Mouse (Mus musculus): Measurements from ENCODE around the gene Agap1. TPM values are rescaled to one million over a fixed set of nuclear protein-coding genes. Genes with fewer than 3 reads are reported as not detected.

Gene Agap1
- polyA plus RNA-seq, 1 experiment from 2014 or later = 10.7 TPM

GRCm38 (mm10) chr1:89595421-89595820 is 140.8 kb downstream of the Agap1 start:
- Histone ChIP-seq H3K9ac (no peak overlapping the region), H3K27me3 (no peaks in the 10 kb centered on the region), H3K9me3 (no peaks in the 10 kb centered on the region), H3K4me2 (no peak overlapping the region), H3K4me3 (no peak overlapping the region), H3K27ac (no peak overlapping the region), H3K4me1 (peaks cover 14% of the 10 kb centered on the region), H3K36me3 (0 out of 2 replicates have a peak, but pooled peaks cover 4% of the 10 kb centered on the region)
- no peak for ATAC-seq (ENCODE audit: insufficient number of reproducible peaks, low FRiP score, low TSS enrichment, low read depth)
- WGBS = 78% methylated on average over 7 of the region's 7 CpGs

- no peaks in the 10 kb centered on the region for H3K27me3 ChIP-seq
- peaks cover 22% of the 10 kb centered on the region for H3K4me1 ChIP-seq
- 0 out of 2 replicates have a peak, but pooled peaks cover 4% of the 10 kb centered on the region for H3K36me3 ChIP-seq
- no peak for ATAC-seq (ENCODE audit: insufficient number of reproducible peaks, low FRiP score, low TSS enrichment, low read depth)
- no peaks in the 10 kb centered on the region for H3K9me3 ChIP-seq
- WGBS = 93% methylated on average over 2 of the region's 2 CpGs
- no peak overlapping the region for H3K4me2 ChIP-seq
- no peak overlapping the region for H3K9ac ChIP-seq
- no peak overlapping the region for H3K4me3 ChIP-seq
- no peak overlapping the region for H3K27ac ChIP-seq
Observed at GRCm38 (mm10) chr1:89596223-89596622, 141.6 kb downstream of the Agap1 start.

GRCm38 (mm10) chr1:89598906-89599305 is 144.3 kb downstream of the Agap1 start:
- Histone ChIP-seq H3K4me1 (peaks cover 28% of the 10 kb centered on the region), H3K27ac (no peak overlapping the region), H3K9me3 (no peaks in the 10 kb centered on the region), H3K9ac (no peak overlapping the region), H3K27me3 (no peaks in the 10 kb centered on the region), H3K4me2 (no peak overlapping the region), H3K4me3 (no peak overlapping the region), H3K36me3 (no peaks in the 10 kb centered on the region)
- ATAC-seq (ENCODE audit: insufficient number of reproducible peaks, low FRiP score, low TSS enrichment, low read depth) = no peak
- WGBS = 88% methylated on average over 5 of the region's 5 CpGs

- Histone ChIP-seq H3K4me1 (peaks cover 28% of the 10 kb centered on the region), H3K9ac (no peak overlapping the region)
- no peak for ATAC-seq (ENCODE audit: insufficient number of reproducible peaks, low FRiP score, low TSS enrichment, low read depth)
Observed at GRCm38 (mm10) chr1:89599983-89600741, 145.6 kb downstream of the Agap1 start.

GRCm38 (mm10) chr1:89601349-89601748 is 146.7 kb downstream of the Agap1 start:
- Histone ChIP-seq H3K27me3 (no peaks in the 10 kb centered on the region), H3K4me3 (no peak overlapping the region), H3K4me2 (no peak overlapping the region), H3K9me3 (no peaks in the 10 kb centered on the region), H3K9ac (no peak overlapping the region), H3K4me1 (peaks cover 27% of the 10 kb centered on the region), H3K36me3 (no peaks in the 10 kb centered on the region), H3K27ac (no peak overlapping the region)
- WGBS = 82% methylated on average over 7 of the region's 7 CpGs
- no peak for ATAC-seq (ENCODE audit: insufficient number of reproducible peaks, low FRiP score, low TSS enrichment, low read depth)

More at GRCm38 (mm10) chr1:89599983-89600741, 145.6 kb downstream of the Agap1 start:
- Histone ChIP-seq H3K27me3 (no peaks in the 10 kb centered on the region), H3K9me3 (no peaks in the 10 kb centered on the region), H3K27ac (no peak overlapping the region), H3K36me3 (no peaks in the 10 kb centered on the region), H3K4me3 (no peak overlapping the region), H3K4me2 (no peak overlapping the region)
- WGBS = 81% methylated on average over 11 of the region's 11 CpGs

- peaks cover 27% of the 10 kb centered on the region for H3K4me1 ChIP-seq
- no peak for ATAC-seq (ENCODE audit: insufficient number of reproducible peaks, low FRiP score, low TSS enrichment, low read depth)
- no peak overlapping the region for H3K9ac ChIP-seq
- H3K36me3 ChIP-seq = no peaks in the 10 kb centered on the region
- WGBS = 50% methylated on average over 7 of the region's 7 CpGs
- no peaks in the 10 kb centered on the region for H3K27me3 ChIP-seq
- no peaks in the 10 kb centered on the region for H3K9me3 ChIP-seq
- no peak overlapping the region for H3K4me2 ChIP-seq
- no peak overlapping the region for H3K4me3 ChIP-seq
- H3K27ac ChIP-seq = no peak overlapping the region
Observed at GRCm38 (mm10) chr1:89602879-89603278, 148.3 kb downstream of the Agap1 start.

- H3K9me3 ChIP-seq = no peaks in the 10 kb centered on the region
- no peak overlapping the region for H3K4me3 ChIP-seq
- H3K4me1 ChIP-seq = peaks cover 9% of the 10 kb centered on the region; the same call in 1 of the 2 replicates
- no peak overlapping the region for H3K4me2 ChIP-seq
- H3K27ac ChIP-seq = no peak overlapping the region
- no peak overlapping the region for H3K9ac ChIP-seq
- no peaks in the 10 kb centered on the region for H3K27me3 ChIP-seq
- 47% methylated on average over 5 of the region's 5 CpGs for WGBS
- 0 out of 2 replicates have a peak, but pooled peaks cover 10% of the 10 kb centered on the region for H3K36me3 ChIP-seq
- ATAC-seq (ENCODE audit: insufficient number of reproducible peaks, low FRiP score, low TSS enrichment, low read depth) = no peak
Observed at GRCm38 (mm10) chr1:89606612-89607011, 152.0 kb downstream of the Agap1 start.

GRCm38 (mm10) chr1:89608766-89609165 is 154.2 kb downstream of the Agap1 start:
- no peak for ATAC-seq (ENCODE audit: insufficient number of reproducible peaks, low FRiP score, low TSS enrichment, low read depth)
- H3K9ac ChIP-seq = no peak overlapping the region
- H3K4me1 ChIP-seq = 0 out of 2 replicates have a peak, but pooled peaks cover 5% of the 10 kb centered on the region
- WGBS = 91% methylated on average over 4 of the region's 4 CpGs
- no peaks in the 10 kb centered on the region for H3K27me3 ChIP-seq
- H3K9me3 ChIP-seq = no peaks in the 10 kb centered on the region
- H3K4me2 ChIP-seq = no peak overlapping the region
- H3K4me3 ChIP-seq = no peak overlapping the region
- H3K27ac ChIP-seq = no peak overlapping the region
- H3K36me3 ChIP-seq = peaks cover 16% of the 10 kb centered on the region; the same call in 1 of the 2 replicates

GRCm38 (mm10) chr1:89609964-89610363 is 155.4 kb downstream of the Agap1 start:
- no peak for ATAC-seq (ENCODE audit: insufficient number of reproducible peaks, low FRiP score, low TSS enrichment, low read depth)
- H3K36me3 ChIP-seq = peaks cover 16% of the 10 kb centered on the region; the same call in 1 of the 2 replicates
- WGBS = 87% methylated on average over 5 of the region's 5 CpGs
- no peaks in the 10 kb centered on the region for H3K27me3 ChIP-seq
- no peak overlapping the region for H3K4me3 ChIP-seq
- H3K4me1 ChIP-seq = 0 out of 2 replicates have a peak, but pooled peaks cover 5% of the 10 kb centered on the region
- no peak overlapping the region for H3K27ac ChIP-seq
- no peak overlapping the region for H3K9ac ChIP-seq
- H3K4me2 ChIP-seq = no peak overlapping the region
- H3K9me3 ChIP-seq = no peaks in the 10 kb centered on the region

- Histone ChIP-seq H3K4me2 (no peak overlapping the region), H3K9me3 (no peaks in the 10 kb centered on the region), H3K4me3 (no peak overlapping the region), H3K27me3 (no peaks in the 10 kb centered on the region), H3K4me1 (no peaks in the 10 kb centered on the region), H3K27ac (no peak overlapping the region), H3K36me3 (peaks cover 16% of the 10 kb centered on the region; the same call in 1 of the 2 replicates), H3K9ac (no peak overlapping the region)
- WGBS = 90% methylated on average over 6 of the region's 6 CpGs
- ATAC-seq (ENCODE audit: insufficient number of reproducible peaks, low FRiP score, low TSS enrichment, low read depth) = no peak
Observed at GRCm38 (mm10) chr1:89611521-89611920, 156.9 kb downstream of the Agap1 start.

GRCm38 (mm10) chr1:89613234-89613870 is 158.7 kb downstream of the Agap1 start:
- no peaks in the 10 kb centered on the region for H3K9me3 ChIP-seq
- H3K27me3 ChIP-seq = no peaks in the 10 kb centered on the region
- no peak overlapping the region for H3K4me3 ChIP-seq
- no peak overlapping the region for H3K9ac ChIP-seq
- 0 out of 2 replicates have a peak, but pooled peaks cover 6% of the 10 kb centered on the region for H3K4me1 ChIP-seq
- no peak overlapping the region for H3K4me2 ChIP-seq
- H3K27ac ChIP-seq = no peak overlapping the region
- ATAC-seq (ENCODE audit: insufficient number of reproducible peaks, low FRiP score, low TSS enrichment, low read depth) = no peak
- WGBS = 57% methylated on average over 5 of the region's 5 CpGs
- peaks cover 16% of the 10 kb centered on the region; the same call in 1 of the 2 replicates for H3K36me3 ChIP-seq

GRCm38 (mm10) chr1:89616556-89616955 is 161.9 kb downstream of the Agap1 start:
- no peak overlapping the region for H3K9ac ChIP-seq
- peaks cover 6% of the 10 kb centered on the region; the same call in 1 of the 2 replicates for H3K36me3 ChIP-seq
- no peak overlapping the region for H3K4me2 ChIP-seq
- no peak overlapping the region; the same call in 1 of the 2 replicates for H3K27ac ChIP-seq
- peaks cover 24% of the 10 kb centered on the region for H3K4me1 ChIP-seq
- no peak overlapping the region for H3K4me3 ChIP-seq
- no peak for ATAC-seq (ENCODE audit: insufficient number of reproducible peaks, low FRiP score, low TSS enrichment, low read depth)
- H3K27me3 ChIP-seq = no peaks in the 10 kb centered on the region
- H3K9me3 ChIP-seq = no peaks in the 10 kb centered on the region
- WGBS = 59% methylated on average over 6 of the region's 6 CpGs

Data from limb, embryonic 15.5 days (tissue).